Mouse (Mus musculus): ENCODE data around the gene Igfals.
A peak's percentile ranks its signal among the peaks of the same experiment; 100 is the strongest.

The Igfals gene

DNA sequence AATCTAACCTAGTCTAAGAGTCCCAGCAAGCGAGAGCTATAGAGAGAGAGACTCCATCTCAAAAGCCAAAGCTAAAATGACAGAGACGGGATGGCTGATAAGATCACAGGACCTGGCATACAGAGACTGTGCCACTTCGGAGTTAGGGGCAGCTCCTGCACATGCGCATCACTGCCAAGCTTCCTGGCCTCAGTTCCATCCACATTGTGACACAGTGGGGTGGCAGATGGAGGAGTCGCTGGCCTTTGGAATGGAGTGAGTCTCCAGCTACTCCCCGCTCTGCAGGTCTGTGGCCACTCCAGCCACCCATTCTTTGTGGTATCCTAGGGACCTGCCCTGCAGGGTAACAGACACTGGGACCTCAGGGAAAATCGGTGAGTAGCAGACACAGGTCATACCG, at the start of gene Igfals:
TSS of gene Igfals (plus strand) at position 222 of the 400 bp plus-strand sequence.
- no peak for DNase-seq (ENCODE audit: low spot score)

DNA sequence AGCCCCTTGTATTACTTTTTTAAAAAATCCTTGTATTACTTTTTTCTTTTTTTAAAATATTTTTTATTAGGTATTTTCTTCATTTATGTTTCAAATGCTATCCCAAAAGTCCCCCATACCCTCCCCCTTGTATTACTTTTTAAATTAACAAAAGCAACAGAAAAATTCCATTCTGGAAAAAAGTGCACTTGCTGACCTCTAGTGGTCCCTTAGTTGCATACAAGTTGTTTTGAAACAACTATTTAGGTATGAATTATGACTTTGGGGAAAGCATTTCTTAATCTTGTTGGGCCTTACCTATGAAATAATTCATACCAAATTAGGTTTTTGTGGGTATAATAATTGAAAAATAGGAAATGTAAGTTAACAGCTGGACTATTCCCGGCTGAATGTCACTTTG, 48.3 kb upstream of the Igfals start:
- DNase-seq (ENCODE audit: low spot score): peak; percentile 42

DNA sequence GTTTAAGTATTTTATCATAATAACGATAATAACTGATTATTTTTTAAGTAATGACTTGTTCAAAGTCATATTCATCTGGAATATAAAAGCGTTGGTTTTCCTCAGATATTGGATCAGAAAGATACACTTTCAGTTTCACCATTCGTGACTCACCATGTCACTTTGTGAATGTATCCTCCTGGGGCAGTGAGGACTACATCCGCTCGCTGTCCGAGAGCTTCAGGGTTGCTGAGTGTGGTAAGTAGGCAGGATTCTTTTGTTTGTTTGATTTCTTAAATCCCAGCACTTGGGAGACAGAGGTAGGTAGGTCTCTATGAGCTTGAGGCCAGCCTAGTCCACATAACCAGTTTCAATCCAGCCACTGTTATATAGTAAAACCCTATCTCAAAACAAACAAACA, 47.6 kb upstream of the Igfals start:
- no peak for DNase-seq (ENCODE audit: low spot score)

DNA sequence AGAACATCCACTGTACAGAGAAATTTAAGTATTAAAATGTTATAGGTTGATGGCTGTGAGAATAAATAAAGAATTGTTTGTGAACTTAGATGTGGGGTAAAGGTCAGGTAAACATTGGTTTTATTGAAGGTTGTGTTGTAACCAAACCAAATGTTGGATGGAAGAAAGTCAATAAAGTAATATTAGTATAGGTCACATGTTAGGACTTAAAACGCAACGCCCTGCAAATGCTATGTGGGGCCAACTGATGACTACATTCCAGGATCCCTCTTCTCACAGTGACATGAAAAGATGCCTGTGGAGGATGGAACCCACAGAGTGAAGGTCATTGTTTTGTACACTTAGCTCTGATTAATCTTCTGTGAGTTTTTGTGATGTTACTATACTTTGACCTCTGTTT, 46.3 kb upstream of the Igfals start:
- DNase-seq (ENCODE audit: low spot score): no peak

DNA sequence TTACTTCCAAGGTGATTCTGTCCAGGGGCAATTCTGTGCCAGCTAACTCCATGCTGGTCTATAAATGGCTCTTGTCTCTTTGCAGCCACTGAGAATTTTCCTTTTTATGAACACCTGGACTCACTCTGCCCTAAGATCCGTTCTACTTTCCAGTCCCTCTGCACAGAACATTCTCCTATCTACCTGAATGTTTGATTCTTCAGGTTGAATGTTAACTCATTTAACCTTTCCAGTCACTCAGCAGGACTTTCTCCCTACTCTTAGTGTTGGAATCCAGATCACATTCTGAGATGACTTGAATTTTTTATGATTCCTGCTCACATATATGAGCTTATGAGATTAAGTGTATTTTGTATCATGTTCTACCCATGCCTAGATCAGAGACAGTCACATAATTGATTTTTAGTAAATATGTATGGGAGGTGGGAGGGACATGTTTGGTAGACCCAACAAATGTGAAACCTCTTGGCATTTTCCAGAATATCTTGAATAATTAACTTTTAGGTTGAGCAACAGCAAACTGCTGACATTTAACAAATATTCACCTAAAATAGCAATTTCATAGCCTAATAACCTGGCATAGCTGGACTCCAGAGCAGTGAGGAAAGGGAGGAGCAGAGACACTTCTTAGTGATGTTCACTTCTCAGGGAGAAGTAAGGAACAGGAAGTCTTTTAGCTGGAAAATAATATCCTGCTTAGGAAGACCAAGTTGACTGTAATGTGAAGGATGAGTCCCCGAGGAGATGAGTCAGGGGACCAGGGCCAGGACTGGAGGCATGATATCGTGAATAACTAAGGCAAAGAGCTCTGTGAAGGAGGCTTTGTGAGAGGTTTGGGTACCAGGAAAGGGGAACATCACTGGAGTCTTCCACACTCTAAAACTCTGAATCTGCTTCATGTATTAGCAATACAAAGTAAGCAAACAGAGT, 44.2 kb upstream of the Igfals start:
- DNase-seq (ENCODE audit: low spot score): no peak

DNA sequence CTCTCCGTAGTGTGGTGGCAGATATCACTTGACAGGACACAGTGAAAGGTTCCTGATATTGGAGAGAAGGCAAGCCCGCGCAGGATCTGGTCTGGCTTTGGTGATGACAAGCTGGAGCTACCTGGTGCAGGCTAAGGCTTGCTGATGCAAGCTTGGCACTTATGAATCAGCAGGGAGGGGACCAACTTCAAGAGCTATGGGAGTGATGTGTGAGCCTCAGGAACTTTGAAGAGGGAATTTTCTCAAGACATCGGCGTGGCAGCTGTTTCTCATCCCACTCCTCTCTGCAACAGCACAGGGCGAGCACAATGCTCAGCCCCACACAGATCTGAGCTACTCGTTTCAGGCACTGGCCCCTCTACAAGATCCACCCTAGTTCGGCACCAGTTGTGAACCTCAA, 26.0 kb upstream of the Igfals start, which contains the start of gene Hagh:
TSS of gene Hagh (plus strand) at position 302 of the 400 bp plus-strand sequence.
- no peak for DNase-seq (ENCODE audit: low spot score)

DNA sequence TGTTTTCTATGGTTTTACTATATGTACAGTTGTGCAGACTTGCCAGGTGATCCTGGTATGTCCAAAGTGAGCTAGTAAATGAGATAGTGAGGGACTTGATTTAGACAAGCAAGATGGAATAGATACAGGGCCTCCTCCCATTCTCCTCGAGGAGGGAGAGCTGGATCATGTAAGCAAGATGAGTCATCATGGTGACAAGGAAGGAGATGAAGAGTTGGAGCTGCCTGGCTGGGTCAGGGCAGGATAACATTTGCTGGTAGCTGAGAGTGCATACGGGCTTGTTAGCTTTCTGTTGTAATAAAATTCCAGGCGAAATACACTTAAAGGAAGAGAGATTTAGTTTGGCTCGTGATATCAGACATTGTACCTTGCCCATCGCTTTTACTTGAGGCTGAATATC, 25.5 kb upstream of the Igfals start:
- no peak for DNase-seq (ENCODE audit: low spot score)

DNA sequence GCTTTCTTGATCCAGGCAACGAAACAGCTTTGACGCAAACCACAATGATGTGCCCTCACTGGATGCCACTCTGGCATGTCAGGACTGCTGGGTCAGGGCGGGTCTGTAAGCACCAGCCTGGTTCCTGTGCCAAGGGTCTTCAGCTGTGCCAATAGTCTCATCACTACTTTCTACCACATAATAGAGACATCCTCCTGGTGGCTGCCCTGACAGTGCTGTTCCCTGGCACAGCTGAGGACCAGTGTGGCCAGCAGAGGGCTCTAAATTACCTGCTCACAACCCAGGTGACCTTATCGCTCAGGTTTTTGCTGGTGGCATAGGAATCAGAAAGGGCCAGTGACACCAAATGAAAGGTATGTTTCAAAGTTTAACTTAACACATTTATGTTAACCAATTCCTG, 24.7 kb upstream of the Igfals start:
- peak; percentile 4 for DNase-seq (ENCODE audit: low spot score)

DNA sequence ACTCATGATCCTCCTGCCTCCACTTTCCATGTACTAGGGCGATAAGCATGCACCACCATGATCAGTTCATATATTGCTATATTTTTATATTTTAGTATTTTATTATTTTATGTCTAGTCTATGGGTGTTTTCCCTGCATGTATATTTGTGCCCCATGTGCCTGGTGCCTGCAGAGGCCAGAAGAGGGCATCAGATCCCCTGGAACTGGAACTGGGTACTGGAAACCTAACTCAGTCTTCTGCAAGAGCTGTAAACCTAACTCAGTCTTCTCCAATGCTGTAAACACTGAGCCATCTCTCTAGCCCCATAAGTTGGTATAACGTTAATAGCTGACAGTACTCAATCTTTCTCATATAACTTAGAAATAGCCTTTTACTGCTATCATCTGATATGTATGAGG, 23.2 kb upstream of the Igfals start:
- DNase-seq (ENCODE audit: low spot score): no peak

DNA sequence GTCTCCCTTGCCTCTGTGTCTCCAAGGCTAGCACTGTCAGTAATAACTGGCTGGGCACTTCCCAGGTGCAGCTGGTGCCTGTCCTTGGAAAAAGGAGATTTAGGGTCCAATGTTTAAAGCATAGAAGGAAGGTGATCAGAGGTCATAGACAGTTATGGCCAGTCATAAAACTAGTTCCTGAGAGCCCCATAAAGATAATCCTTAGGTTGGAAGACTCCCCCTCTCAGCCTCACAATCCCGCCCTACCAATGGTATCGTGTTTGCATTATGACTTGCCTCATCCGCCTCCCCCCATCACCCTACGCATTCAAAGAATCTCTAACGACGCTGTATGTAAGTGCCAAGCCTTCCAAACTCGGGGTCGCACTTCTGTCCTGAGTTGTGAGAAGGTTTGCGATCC, 21.3 kb upstream of the Igfals start:
- DNase-seq (ENCODE audit: low spot score): no peak

DNA sequence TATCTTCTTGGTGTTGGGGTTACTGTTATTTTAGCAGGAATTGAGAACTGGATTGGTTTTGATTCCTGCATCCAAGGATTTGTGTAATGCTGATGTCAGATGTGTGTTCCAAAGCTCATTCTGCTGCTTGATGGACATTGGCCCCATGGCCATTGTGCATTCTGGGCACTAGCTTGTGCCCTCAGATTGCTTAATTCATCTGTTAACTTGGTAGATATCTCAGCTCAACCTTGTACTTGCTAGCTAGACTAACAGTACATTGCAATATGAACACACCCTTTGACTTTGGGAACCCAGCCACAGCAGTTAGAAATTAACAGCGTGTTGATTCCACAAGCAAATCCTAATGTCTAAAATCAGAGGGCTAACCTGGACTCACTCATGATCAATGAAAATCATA, 18.4 kb upstream of the Igfals start:
- no peak for DNase-seq (ENCODE audit: low spot score)

DNA sequence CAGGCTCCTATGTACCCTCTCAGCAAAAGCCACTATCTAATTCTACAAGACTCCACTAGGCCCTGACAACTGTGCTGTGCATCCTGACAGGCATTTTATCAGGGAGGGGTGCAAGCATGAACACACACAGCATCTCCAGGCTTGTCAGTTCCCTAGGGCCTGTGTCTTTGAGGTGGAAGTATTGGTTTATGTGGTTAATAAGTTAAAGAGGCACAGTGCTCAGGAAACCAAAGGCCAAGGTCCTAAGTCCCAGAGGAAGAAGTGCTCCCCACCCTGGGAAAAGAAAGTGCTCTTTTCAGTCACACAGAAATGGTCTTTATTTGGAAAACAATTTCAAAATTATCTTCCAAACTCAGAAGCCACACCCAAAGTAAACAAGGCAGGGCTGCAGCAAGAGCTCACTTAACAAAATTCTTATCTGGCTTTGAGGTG, 17.2 kb upstream of the Igfals start:
- no peak for DNase-seq (ENCODE audit: low spot score)

DNA sequence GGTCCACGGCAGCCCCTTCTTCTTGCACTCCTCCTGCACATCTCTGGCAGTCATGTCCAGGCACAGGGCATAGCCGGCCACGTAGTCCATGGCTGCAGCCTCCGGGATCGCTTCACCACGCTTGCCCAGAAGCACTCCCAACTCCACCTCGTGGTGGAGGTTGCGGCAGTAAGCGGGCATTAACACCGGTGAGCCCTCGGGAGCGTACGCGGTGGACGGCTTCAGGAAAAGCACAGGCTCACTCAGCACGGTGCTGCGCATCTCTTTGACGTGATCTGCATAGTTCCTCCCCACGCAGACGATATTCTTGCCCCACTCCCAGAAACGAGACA, 16.1 kb upstream of the Igfals start:
- DNase-seq (ENCODE audit: low spot score): no peak

DNA sequence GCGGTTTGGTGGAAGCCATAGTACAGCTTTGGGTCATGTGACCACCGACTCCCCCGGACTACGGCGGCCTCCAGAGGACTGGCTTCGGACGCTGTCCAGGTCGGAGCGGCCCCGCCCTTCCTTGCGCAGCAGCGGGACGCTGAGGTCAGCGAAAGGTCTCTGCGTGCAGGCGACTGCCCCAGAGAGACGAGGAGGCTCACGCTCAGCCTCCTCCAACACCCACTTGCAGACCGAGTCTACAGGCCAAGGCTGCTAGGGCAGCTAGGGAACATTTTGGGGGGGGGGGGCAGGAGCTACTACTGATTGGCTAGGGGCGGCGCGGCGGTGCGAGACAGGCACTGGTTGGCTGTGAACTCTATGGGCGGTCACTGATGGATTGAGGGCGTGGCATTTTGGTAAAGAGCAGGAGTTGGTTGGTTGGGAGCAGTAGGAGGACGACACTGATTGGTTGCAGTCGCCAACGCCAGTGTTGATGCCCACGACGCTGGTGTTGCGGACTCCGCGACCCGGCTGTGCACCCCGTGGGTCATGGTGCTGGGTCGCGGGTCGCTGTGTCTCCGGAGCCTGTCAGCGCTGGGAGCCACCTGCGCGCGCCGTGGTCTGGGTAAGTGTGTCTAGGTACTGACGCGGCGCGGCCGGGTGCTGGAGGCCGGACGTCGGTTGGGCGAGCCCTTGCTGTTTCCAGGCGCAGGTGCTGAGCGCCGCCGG, 15.6 kb upstream of the Igfals start, which contains the start of gene Fahd1:
TSS of gene Fahd1 (minus strand) at position 300 of the 708 bp plus-strand sequence.
- DNase-seq (ENCODE audit: low spot score): peak; percentile 98

DNA sequence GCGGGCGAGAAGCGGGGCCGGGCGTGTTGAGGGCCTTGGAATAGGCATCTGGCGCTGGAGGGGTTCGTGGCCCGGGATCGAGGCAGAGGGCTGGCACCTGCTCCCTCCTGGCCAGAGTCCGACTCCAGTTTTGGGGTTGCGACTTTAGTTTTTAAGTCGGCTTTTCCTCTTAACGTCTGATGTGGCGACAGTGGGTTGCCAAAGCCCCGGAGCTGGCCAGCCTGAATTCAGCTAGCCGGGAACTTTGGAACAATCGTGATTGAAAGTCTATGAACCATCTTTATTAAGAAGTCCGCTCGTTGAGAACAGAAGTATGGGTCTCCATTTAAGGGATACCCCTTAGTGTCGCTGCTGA, 15.0 kb upstream of the Igfals start:
- DNase-seq (ENCODE audit: low spot score): no peak

DNA sequence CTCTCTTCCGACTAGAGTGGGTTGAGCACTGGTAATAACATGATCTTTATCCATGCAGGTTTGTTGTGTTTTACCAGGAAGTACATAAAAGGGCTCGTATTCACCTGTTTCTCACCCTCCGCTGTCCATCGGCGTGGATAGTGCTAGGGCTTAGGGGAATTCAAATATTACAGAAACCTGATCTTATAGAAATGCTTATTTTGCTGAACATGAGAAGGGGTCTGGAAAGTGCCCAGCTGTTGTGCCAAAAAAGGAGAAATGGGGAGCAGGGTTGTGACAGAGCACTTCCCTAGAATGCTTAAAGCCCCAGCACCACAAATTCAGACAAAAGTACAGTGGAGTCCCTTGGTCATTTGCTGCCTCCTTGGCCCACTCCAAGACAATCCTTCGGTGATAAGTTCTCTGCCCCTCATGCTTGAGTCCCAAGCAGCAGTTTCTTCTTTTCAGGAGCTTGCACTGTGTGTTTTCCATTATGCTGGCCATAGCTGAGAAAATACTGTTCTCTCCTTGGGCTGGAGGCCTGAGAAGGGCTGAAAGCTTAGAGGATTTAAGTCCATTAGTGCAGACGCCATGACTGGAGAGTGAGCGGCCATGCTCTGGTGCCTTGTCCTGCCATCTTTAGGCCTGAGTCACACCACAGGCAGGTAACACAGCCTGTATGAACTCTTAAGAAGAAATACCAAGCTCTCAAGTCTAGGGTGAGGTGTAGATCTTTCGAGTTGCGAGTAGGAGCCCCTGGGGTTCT, 14.2 kb upstream of the Igfals start:
- DNase-seq (ENCODE audit: low spot score): no peak

DNA sequence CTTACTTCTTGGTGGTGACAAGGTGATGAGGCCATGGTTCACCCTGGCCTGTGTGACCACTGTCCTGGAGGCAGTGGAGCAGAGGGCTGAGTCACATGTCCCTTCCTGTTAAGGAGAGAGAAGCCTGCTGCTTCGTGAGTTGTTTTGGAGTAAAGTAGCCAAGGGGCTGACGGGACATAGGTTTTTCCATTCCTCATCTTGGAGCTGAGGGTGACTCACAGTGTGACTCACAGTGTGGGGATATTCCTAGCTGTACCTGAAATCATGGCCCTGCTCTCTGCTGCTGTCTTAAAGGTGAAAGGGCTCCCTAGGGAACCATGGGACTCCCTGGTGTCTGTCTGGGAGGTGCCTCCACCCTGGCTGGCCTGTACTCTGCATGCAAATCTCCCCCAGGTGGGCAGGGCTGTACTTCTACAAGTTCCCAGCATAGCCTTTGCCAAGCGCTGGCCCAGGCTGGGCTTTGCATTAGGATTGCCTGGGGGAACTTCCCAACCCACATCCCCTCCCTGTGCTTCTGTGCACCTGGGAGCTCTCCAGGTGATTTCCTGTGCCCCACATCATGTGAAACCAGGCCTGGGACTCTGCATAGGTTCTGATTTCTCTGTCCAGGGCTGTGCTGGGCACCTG, 9.8 kb upstream of the Igfals start:
- no peak for DNase-seq (ENCODE audit: low spot score)

DNA sequence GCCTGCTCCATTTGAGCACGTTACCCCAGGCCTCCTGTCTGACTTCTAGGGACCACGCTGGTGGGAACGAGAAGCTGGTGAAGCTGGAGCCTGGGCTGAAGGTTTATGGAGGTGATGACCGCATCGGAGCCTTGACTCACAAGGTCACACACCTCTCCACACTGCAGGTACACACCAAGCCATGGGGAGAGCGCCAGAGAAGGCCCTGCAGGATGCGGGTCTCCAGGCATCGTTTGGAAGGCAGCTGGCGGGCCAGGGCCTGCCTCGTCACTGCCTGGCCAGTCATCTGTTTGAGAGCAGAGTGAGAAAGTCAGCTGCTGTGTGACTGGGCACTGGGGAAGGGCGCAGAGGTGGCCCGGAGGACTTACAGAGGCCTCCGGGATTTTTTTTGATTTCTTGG, 9.2 kb upstream of the Igfals start:
- DNase-seq (ENCODE audit: low spot score): no peak

DNA sequence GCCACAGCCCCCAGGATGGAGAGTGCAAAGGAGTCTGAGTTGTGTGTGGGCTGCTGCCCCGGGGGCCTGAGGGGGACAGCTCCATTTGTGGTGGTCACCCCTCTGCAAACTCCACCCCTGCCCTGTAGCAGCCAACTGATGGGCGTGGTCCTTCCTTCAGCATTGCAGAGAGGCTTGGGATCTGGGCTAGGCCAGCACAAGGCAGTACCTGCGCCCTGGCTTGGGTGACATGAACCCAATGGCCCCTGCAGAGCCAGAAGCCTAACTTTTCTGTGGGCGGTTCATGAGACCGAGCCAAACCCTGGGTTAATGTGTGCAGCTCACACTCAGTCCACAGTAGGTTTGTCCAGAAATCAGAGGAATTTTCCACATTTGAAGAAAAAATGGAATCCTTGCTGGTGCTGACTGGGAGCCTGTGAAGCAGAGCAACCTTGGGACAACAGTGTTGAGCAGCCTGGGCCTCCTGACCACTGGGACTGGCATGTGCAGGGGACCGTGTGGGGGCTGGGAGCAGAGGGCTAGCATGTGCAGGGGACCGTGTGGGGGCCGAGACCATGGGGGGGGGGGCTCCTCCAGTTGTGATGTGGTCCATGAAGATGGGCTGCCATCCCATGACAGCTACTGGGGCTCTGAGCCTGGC, 7.8 kb upstream of the Igfals start:
- no peak for DNase-seq (ENCODE audit: low spot score)

DNA sequence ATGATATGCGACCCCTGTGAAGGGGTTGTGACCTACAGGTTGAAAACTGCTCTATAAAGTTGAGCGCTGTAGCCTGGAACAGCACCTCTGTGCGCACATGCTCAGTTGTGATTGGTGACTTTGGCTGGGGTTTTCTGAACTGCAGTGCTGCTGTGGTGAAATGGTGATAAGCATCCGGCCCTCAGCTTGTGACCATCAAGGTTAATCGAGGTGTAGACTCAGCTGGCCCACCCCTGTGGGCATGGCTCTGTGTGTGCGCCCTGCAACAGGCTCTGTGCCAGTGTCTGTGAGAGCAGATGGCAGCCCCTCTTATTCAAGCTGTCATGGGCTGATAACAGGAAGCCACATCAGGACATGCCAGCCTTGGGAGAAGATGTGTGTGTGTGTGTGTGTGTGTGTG, 6.8 kb upstream of the Igfals start:
- no peak for DNase-seq (ENCODE audit: low spot score)

DNA sequence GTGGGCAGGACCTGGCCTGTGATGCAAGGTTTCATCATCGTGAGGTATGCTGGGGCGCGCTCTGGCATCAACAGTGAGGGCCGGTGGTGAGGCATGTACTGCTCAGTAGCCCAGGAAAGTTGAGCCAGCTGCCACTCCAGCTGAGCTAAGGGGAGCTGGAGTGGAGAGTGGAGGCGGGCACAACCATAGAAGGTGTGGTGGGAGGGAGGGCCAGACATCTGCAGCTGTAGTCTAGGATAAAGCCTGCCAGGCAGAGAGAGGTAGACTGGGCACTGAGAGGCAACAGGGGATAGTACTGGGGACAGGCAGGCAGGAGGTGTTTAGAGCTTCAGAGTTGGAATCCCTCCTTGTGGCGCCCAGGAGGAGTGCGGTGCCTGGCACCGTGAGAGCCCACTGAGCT, 5.7 kb upstream of the Igfals start:
- no peak for DNase-seq (ENCODE audit: low spot score)

DNA sequence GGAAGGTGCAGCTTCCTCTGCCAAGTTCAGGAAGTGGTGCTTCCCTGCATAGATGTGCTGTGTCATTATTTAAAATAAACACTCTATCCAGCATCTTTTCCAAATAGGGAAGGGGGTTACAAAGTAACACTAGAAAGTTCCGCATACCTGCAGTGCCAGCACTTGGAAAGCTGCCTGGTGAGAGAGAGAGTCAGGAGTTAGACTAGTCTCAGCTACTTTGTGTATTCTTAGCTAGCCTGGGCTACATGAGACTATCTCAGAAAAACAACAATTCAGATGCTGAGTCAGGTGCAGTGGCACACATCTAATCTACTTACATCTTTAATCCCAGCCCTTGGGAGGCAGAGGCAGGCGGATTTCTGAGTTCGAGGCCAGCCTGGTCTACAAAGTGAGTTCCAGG, 4.0 kb upstream of the Igfals start:
- no peak for DNase-seq (ENCODE audit: low spot score)

All from retina, embryonic 14.5 days (tissue).